Mouse (Mus musculus) cerebellum, postnatal 10 days (tissue): ENCODE data around the gene Sod1.

ENCODE experiments used
- DNase-seq, 2 experiments: peaks; one replicate each; pipeline ENCODE4 v3.0.0; 2021; ENCODE audit warnings: mixed read lengths in 2 of 2

Gene Sod1

GRCm38 (mm10) chr16:90220026-90220891 lies at the start of gene Sod1:
Sod1 (plus strand) TSS chr16:90220754.
- peak; percentile 98 for DNase-seq

GRCm38 (mm10) chr16:90171416-90171815 lies 49.1 kb upstream of the Sod1 start:
- DNase-seq, result no peak

- no peak for DNase-seq
Measured at GRCm38 (mm10) chr16:90176472-90176871, 44.1 kb upstream of the Sod1 start.

- DNase-seq, result no peak
Measured at GRCm38 (mm10) chr16:90177425-90177824, 43.1 kb upstream of the Sod1 start.

- no peak for DNase-seq
Measured at GRCm38 (mm10) chr16:90178404-90178803, 42.1 kb upstream of the Sod1 start.

GRCm38 (mm10) chr16:90179892-90180291 lies 40.7 kb upstream of the Sod1 start:
- DNase-seq, result no peak

GRCm38 (mm10) chr16:90180975-90181374 lies 39.6 kb upstream of the Sod1 start:
- no peak for DNase-seq

GRCm38 (mm10) chr16:90181673-90182072 lies 38.9 kb upstream of the Sod1 start:
- peak; percentile 70 to 71 for DNase-seq

GRCm38 (mm10) chr16:90184135-90184534 lies 36.4 kb upstream of the Sod1 start:
- no peak for DNase-seq

- DNase-seq, result peak; percentile 90 to 92
Measured at GRCm38 (mm10) chr16:90185928-90186588, 34.5 kb upstream of the Sod1 start.

- peak in 1 of 2 experiments; percentile 31 for DNase-seq
Measured at GRCm38 (mm10) chr16:90187453-90187852, 33.1 kb upstream of the Sod1 start.

- DNase-seq, result no peak
Measured at GRCm38 (mm10) chr16:90191289-90191688, 29.3 kb upstream of the Sod1 start.

GRCm38 (mm10) chr16:90193719-90194118 lies 26.8 kb upstream of the Sod1 start:
- no peak for DNase-seq

GRCm38 (mm10) chr16:90196688-90197240 lies 23.8 kb upstream of the Sod1 start:
- DNase-seq, result no peak

GRCm38 (mm10) chr16:90197337-90197973 lies 23.1 kb upstream of the Sod1 start:
- peak; percentile 84 to 86 for DNase-seq

- DNase-seq, result no peak
Measured at GRCm38 (mm10) chr16:90198626-90199025, 21.9 kb upstream of the Sod1 start.

- no peak for DNase-seq
Measured at GRCm38 (mm10) chr16:90199174-90199573, 21.4 kb upstream of the Sod1 start.

GRCm38 (mm10) chr16:90202140-90202539 lies 18.4 kb upstream of the Sod1 start:
- no peak for DNase-seq

- DNase-seq, result no peak
Measured at GRCm38 (mm10) chr16:90203226-90203962, 17.2 kb upstream of the Sod1 start.

- no peak for DNase-seq
Measured at GRCm38 (mm10) chr16:90204868-90205267, 15.7 kb upstream of the Sod1 start.

GRCm38 (mm10) chr16:90208996-90209395 lies 11.6 kb upstream of the Sod1 start:
- no peak for DNase-seq

GRCm38 (mm10) chr16:90210717-90211116 lies 9.8 kb upstream of the Sod1 start:
- no peak for DNase-seq

GRCm38 (mm10) chr16:90211767-90212166 lies 8.8 kb upstream of the Sod1 start:
- no peak for DNase-seq
